Mouse (Mus musculus) liver, adult 2 months (tissue): Measurements from ENCODE around the gene Car5b. TPM values are rescaled to one million over a fixed set of nuclear protein-coding genes. Genes with fewer than 3 reads are reported as not detected.

ENCODE experiments used
- DNase-seq: peaks from one replicate; pipeline ENCODE4 v3.0.0-alpha.2; 2011; ENCODE audit warnings: low read depth, low spot score; ENCODE audit errors: extremely low read depth
- H3K27ac ChIP-seq: fragments of 200-500 bp; replicated peaks from 2 replicates; pipeline ENCODE4 v1.5.1; 2012; ENCODE audit warnings: low read depth, mild to moderate bottlenecking, control low read depth, inconsistent platforms, low read length; ENCODE audit not compliant: insufficient read depth
- H3K27me3 ChIP-seq: fragments of 200-500 bp; 2 replicates; pipeline ENCODE4 v1.6.1; 2012; ENCODE audit warnings: mild to moderate bottlenecking, moderate library complexity, low read length, inconsistent platforms; ENCODE audit not compliant: control insufficient read depth, insufficient read depth
- H3K36me3 ChIP-seq: fragments of 200-500 bp; 2 replicates; pipeline ENCODE4 v1.6.1; 2012; ENCODE audit warnings: low read length, inconsistent platforms; ENCODE audit not compliant: control insufficient read depth, insufficient read depth
- H3K4me1 ChIP-seq: fragments of 200-500 bp; 2 replicates; pipeline ENCODE4 v1.6.1; 2011; ENCODE audit warnings: low read length; ENCODE audit not compliant: control insufficient read depth, insufficient read depth
- H3K4me3 ChIP-seq: fragments of 200-500 bp; 2 replicates; pipeline ENCODE4 v1.5.1; 2011; ENCODE audit warnings: low read depth, mild to moderate bottlenecking, control low read depth, low read length, moderate library complexity; ENCODE audit not compliant: insufficient read depth
- H3K79me2 ChIP-seq: fragments of 200-500 bp; 2 replicates; pipeline ENCODE4 v1.6.1; 2012; ENCODE audit warnings: inconsistent platforms, mild to moderate bottlenecking, low read length, moderate library complexity; ENCODE audit not compliant: control insufficient read depth, insufficient read depth
- H3K9ac ChIP-seq: fragments of 200-500 bp; 2 replicates; pipeline ENCODE4 v1.6.1; 2012; ENCODE audit warnings: low read depth, mild to moderate bottlenecking, control low read depth, inconsistent platforms, low read length
- CTCF ChIP-seq: fragments of 200-500 bp; IDR thresholded peaks from 2 replicates; pipeline ENCODE4 v1.5.1; 2011; ENCODE audit warnings: low read depth, low read length, control low read depth
- POLR2A ChIP-seq: fragments of 200-500 bp; IDR thresholded peaks from 2 replicates; pipeline ENCODE4 v1.6.1; 2011; ENCODE audit warnings: low read length, control low read depth; ENCODE audit not compliant: insufficient read depth; ENCODE audit errors: extremely low read depth
- WGBS: fragments of 180-500 bp; shearing (Covaris S2); methylation state at CpG from one replicate; pipeline ENCODE4 v1.1.7; 2018; 5-methylcytosine and 5-hydroxymethylcytosine counted together
- polyA plus RNA-seq: library from polyadenylated mRNA; depleted of rRNA; stranded (reverse); fragments of >200 nt; gene quantifications from 2 replicates; pipeline ENCODE4 v1.2.3, GENCODE M21; 2012
- total RNA-seq: library from RNA; depleted of rRNA; stranded (reverse); fragments of >200 nt; gene quantifications from 2 replicates; pipeline ENCODE4 v1.2.3, GENCODE M21; 2014

Car5b gene
- total and polyA plus RNA-seq, 2 experiments, result 0.91 to 2.1 TPM

DNA sequence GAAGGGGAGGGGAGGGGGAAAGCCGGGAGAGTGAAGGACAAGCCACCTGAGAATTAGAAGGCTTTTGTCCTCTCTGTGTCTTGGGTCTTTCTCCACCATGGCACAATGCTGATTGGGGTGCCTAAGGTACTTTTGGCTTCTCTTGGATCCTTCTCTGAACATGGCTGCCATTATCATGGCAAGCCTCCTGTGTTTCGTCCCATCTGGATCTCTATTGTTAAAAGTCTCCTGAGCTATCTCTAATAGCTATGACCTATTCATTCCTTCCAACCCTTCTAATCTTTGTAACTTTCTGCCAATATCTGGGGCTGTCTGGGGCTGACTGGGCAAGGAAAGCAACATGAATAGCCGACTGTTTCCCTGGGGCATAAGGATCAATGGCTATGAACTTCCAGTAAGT is 30.7 kb upstream of the Car5b start:
- no peak overlapping the region for H3K4me3 ChIP-seq
- H3K27me3 ChIP-seq, result no peaks in the 10 kb centered on the region
- WGBS, result 88% methylated on average over 3 of the region's 3 CpGs
- no peaks in the 10 kb centered on the region for H3K36me3 ChIP-seq
- TF ChIP-seq CTCF (no peak), POLR2A (no peak)
- no peak overlapping the region for H3K27ac ChIP-seq
- no peaks in the 10 kb centered on the region for H3K4me1 ChIP-seq
- no peaks in the 10 kb centered on the region for H3K79me2 ChIP-seq
- H3K9ac ChIP-seq, result no peak overlapping the region
- no peak for DNase-seq

DNA sequence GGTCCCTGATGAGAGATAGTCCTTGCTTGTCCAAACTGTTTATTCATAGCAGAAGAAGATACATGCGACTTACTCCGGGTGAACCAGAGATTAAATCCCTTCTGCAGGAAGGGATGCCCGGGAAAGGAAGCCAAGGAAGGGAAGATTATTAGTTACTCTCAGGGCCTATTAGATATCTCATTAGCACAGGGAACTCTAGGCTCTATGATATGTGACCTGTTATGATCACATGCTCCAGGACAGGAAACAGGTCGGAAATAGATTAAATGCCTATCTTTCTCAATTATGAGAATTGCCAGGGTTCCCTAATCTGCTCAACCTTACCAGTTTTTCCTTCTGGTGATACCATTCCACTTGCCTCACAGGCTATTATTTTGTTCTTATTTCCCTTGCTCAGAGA is 27.9 kb upstream of the Car5b start:
- no peaks in the 10 kb centered on the region for H3K36me3 ChIP-seq
- H3K79me2 ChIP-seq, result no peaks in the 10 kb centered on the region
- no peaks in the 10 kb centered on the region for H3K4me1 ChIP-seq
- H3K27ac ChIP-seq, result no peak overlapping the region
- H3K4me3 ChIP-seq, result no peak overlapping the region
- WGBS, result 73% methylated on average over 4 of the region's 4 CpGs
- TF ChIP-seq CTCF (no peak), POLR2A (no peak)
- no peaks in the 10 kb centered on the region for H3K27me3 ChIP-seq
- H3K9ac ChIP-seq, result no peak overlapping the region
- no peak for DNase-seq

DNA sequence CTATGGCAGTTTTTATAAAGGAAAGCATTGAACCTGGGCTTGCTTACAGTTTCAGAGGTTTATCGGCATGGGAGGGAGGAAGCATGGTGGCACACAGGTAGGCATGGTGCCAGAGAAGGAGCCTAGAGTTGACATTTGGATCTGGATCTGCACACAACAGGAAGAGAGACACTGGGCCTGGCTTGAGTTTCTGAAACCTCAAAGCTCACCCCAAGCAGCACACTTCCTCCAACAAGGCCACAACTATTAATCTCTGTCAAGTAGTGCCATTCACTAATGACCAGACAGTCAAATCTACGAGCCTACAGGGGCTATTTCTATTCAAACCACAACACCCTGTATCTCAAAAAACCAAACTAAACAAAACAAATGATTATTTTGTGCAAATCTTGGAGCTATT is 18.9 kb upstream of the Car5b start:
- TF ChIP-seq CTCF (no peak), POLR2A (no peak)
- Histone ChIP-seq H3K9ac (no peak overlapping the region), H3K79me2 (no peaks in the 10 kb centered on the region), H3K4me3 (no peak overlapping the region), H3K36me3 (no peaks in the 10 kb centered on the region), H3K4me1 (no peaks in the 10 kb centered on the region), H3K27ac (no peak overlapping the region), H3K27me3 (no peaks in the 10 kb centered on the region)
- DNase-seq, result no peak
- WGBS, result 68% methylated on average over 2 of the region's 2 CpGs

DNA sequence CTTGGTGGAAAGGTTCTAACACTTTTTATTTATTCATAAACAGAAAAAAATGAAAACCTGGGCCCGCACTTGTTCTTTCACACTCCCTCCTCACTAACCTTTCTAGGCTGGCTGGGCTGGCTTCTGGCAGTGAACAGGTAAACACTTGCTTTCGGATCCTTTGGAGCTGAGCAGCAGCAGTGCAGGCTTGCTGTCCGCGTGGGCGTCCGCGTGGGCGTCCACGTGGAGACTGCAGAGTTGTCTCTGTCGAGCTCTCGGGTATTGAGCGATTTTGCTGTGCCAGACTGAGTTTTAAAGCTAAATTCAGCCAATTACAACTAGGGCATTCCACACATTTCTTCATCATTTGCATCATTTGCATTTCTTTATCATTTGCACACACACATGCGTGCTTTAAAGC is 14.3 kb upstream of the Car5b start:
- Histone ChIP-seq H3K4me1 (no peaks in the 10 kb centered on the region), H3K27me3 (no peaks in the 10 kb centered on the region), H3K27ac (no peak overlapping the region), H3K79me2 (no peaks in the 10 kb centered on the region), H3K4me3 (no peak overlapping the region), H3K36me3 (no peaks in the 10 kb centered on the region), H3K9ac (no peak overlapping the region)
- WGBS, result 40% methylated on average over 13 of the region's 13 CpGs
- no peak for DNase-seq
- no peak for TF ChIP-seq CTCF
- no peak for TF ChIP-seq POLR2A

DNA sequence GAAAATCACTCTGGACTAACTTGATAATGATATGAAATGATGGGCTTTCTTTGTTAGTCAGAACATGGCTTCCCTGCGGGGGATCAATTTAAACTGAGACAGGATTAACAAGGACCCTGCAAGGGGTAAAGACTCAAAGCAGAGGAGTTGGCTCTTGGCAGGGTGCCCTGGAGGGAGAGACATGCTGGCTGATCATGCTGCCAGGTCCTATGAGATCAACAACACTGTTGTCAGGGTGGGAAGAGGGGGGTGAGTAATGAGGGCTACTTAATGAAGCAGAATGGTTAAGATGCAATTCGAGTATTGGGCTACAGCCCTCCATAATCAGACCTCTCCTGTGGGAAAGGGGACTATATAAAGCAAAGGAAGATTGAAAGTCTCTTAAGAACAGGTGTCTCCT is 11.1 kb upstream of the Car5b start:
- H3K79me2 ChIP-seq, result no peaks in the 10 kb centered on the region
- no peak for DNase-seq
- no peaks in the 10 kb centered on the region for H3K27me3 ChIP-seq
- no peak overlapping the region for H3K4me3 ChIP-seq
- H3K27ac ChIP-seq, result no peak overlapping the region
- no peaks in the 10 kb centered on the region for H3K4me1 ChIP-seq
- H3K36me3 ChIP-seq, result no peaks in the 10 kb centered on the region
- TF ChIP-seq CTCF (no peak), POLR2A (no peak)
- no peak overlapping the region for H3K9ac ChIP-seq
- 45% methylated on average over 2 of the region's 2 CpGs for WGBS

DNA sequence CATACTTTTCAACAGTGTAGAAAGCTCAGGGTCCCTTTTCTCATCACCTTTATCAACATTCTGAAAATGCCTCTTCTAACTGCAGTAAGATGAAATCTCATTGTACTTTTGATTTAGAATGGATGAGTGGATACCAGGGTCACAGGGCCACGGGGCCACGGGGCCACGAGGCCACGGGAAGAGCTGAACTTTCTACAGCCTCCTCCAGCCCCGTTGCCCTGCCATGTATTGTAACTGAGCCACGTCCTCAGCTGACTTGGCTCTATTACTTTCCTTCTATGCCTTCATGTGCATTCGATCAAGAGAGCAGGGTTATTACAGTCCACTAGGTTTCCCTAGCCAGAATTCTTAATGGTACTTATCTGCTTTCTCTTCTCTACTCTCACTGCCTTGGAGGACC is 8.1 kb upstream of the Car5b start:
- Histone ChIP-seq H3K9ac (no peak overlapping the region), H3K79me2 (no peaks in the 10 kb centered on the region), H3K36me3 (no peaks in the 10 kb centered on the region), H3K4me1 (no peaks in the 10 kb centered on the region), H3K4me3 (no peak overlapping the region), H3K27ac (no peak overlapping the region), H3K27me3 (no peaks in the 10 kb centered on the region)
- peak; percentile 54 for DNase-seq
- no peak for TF ChIP-seq POLR2A
- no peak for TF ChIP-seq CTCF
- 40% methylated on average over 7 of the region's 7 CpGs for WGBS
